Mouse (Mus musculus) cortical plate, adult 2 months (tissue): ENCODE results near the gene Arid3c. TPM values are rescaled to one million over a fixed set of nuclear protein-coding genes. Genes with fewer than 3 reads are reported as not detected.

Experiments
- H3K27ac ChIP-seq: fragments of 200-500 bp; 2 replicates; pipeline ENCODE4 v1.5.1; 2012; ENCODE audit warnings: low read length, control low read depth, inconsistent platforms; ENCODE audit not compliant: insufficient read depth
- H3K4me1 ChIP-seq: fragments of 200-500 bp; 2 replicates; pipeline ENCODE4 v1.6.1; 2011; ENCODE audit warnings: low read length; ENCODE audit not compliant: control insufficient read depth, insufficient read depth
- H3K4me3 ChIP-seq: fragments of 200-500 bp; 2 replicates; pipeline ENCODE4 v1.5.1; 2011; ENCODE audit warnings: mild to moderate bottlenecking, low read length, control low read depth; ENCODE audit not compliant: insufficient read depth
- CTCF ChIP-seq: fragments of 200-500 bp; IDR thresholded peaks from 2 replicates; pipeline ENCODE4 v1.5.1; 2011; ENCODE audit warnings: mild to moderate bottlenecking, control low read depth, low read length; ENCODE audit not compliant: insufficient read depth; ENCODE audit errors: extremely low read depth
- POLR2A ChIP-seq: fragments of 200-500 bp; IDR thresholded peaks from 2 replicates; pipeline ENCODE4 v1.6.1; 2011; ENCODE audit warnings: mild to moderate bottlenecking, low read length, control low read depth; ENCODE audit not compliant: insufficient read depth; ENCODE audit errors: extremely low read depth
- polyA plus RNA-seq: library from polyadenylated mRNA; depleted of rRNA; stranded (reverse); fragments of >200 nt; gene quantifications from 2 replicates; pipeline ENCODE4 v1.2.3, GENCODE M21; 2012

Gene Arid3c
- polyA plus RNA-seq, 1 experiment, result 0.46 TPM

DNA sequence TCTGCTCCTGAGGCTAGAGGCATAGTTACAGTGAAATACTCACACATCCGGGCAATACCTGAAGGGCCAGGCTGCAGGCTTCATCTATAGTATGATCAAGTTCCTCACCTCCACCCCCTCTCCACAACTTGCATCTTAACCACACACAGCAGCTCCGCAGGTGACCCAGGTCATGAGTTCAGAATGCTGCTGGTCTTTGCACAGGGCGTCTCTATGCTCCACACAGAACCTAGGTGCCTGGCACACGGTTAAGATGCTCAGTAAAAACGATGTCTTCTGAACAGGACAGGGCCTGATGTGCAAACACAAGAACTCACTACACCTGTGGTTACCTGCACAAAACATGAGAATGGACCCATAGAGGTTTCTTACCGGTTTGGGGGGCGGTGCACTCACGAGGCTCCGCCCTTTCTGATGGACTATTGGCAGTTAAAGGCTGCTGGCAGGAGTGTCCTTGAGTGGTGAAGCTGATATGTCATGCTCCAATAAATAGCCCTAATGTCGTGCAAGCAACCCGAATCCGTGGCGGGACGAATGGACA, 23.9 kb upstream of the Arid3c start, which contains the start of gene Galt:
Galt (plus strand) TSS at position 432 of the 541 bp plus-strand sequence.
- TF ChIP-seq POLR2A (0 out of 2 replicates have a peak, but pooled peaks have one; percentile 44), CTCF (no peak)
- peaks cover 10% of the 10 kb centered on the region for H3K4me1 ChIP-seq
- H3K27ac ChIP-seq, result peak within 1 kb of the TSS; percentile 90
- peak within 1 kb of the TSS; percentile 67 for H3K4me3 ChIP-seq

DNA sequence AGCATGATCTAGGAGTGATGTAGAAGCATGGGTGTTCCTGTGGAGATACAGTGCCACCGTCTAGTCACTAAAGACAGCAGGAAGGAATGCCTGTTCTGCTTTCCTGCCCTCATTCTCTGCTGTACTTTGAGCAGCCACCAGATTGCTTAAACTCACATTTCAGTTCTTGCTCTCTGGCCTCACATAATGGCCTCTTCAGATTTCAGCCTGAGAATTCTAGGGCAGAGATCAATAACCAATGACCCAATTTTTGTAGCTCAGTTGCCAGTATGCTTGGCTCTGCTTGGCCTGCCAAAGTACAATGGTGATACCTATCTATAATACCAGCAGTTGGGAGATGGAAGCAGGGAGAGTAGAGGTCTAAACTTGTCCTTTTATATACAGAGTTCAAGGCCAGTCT, 14.1 kb upstream of the Arid3c start:
- TF ChIP-seq CTCF (no peak), POLR2A (no peak)
- H3K4me3 ChIP-seq, result no peak overlapping the region
- H3K4me1 ChIP-seq, result no peaks in the 10 kb centered on the region
- H3K27ac ChIP-seq, result no peak overlapping the region

DNA sequence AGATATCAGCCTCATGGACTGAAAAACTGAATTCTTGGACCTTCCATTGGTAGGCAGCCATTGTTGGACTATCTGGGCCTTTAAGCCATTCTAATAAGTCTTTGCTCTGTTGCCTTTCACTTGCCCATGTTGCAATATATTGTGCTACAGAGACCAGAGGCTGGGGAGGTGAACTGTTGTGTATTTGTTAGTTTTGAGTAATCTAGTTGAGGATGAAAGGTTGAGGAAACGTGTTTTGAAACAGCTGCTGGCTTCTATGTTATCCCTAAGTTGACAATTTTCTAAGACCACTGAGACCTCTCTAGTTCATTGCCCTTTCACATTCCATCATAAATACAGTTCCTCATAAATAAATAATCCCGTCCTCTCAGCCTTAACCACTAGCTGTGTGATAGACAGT, 13.2 kb upstream of the Arid3c start:
- H3K4me1 ChIP-seq, result peaks cover 1% of the 10 kb centered on the region; the same call in 1 of the 2 replicates
- no peak overlapping the region for H3K27ac ChIP-seq
- H3K4me3 ChIP-seq, result no peak overlapping the region
- TF ChIP-seq CTCF, result no peak
- TF ChIP-seq POLR2A, result no peak

DNA sequence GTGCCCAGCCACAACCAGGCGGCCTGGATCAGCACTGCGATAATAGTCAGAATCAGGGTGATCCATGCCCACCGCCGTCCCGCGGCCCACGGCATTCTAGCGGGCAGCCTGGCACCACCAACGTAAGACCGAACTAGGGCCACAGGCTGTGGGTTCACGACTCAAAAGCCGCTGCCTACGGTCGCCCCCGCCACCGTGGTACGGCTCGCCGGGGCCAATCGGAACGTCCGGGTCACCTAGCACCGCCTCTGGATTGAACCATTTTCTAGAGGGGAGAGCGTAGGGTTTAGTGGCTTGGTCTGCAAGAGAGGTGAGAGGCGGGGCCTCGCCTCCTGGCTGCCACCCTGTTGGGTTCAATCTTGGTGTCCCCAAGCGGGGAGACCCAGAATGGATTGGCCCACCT, 10.2 kb upstream of the Arid3c start:
- Histone ChIP-seq H3K27ac (peak overlapping the region; percentile 84), H3K4me1 (peaks cover 1% of the 10 kb centered on the region; the same call in 1 of the 2 replicates), H3K4me3 (peak overlapping the region; percentile 76)
- TF ChIP-seq CTCF (no peak), POLR2A (peak; percentile 92)

DNA sequence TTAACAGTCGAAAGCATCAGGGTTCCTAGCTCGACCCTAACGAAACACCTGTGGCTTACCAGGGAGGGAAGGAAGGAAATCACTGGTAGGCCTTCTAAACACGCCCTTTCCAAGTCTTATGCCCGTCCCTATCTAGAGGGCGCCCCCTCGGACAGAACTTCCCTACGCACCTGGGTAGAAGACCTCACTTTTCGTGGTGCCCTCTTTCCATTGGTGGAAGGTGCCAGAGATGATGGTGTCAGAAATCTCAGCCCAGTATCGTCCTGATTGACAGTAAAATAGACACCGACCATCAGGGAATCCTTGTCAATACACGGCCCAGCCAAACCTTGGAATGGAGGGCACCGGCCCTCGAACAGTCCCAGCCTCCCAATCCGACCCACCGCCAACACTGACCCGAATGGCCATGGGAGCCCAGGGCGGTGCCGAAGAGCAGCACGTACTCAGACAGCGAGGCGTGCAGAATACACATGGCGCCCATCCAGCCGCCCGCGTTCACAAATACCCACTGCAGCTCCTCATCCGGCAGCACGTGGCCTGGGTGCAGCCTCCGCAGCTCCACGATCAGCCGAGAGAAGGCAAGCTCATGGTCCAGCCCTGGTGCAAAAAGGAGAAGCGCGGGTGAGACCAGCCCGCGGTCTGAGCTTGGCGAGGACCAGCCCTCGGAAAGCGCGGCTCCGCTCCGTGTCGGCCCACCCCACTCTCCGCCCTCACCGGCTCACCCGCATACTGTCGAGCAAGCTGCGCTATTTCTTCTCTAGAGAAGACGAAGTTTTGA, 9.6 kb upstream of the Arid3c start:
- H3K4me3 ChIP-seq, result peak overlapping the region; percentile 76
- TF ChIP-seq CTCF, result no peak
- no peak for TF ChIP-seq POLR2A
- H3K4me1 ChIP-seq, result peaks cover 1% of the 10 kb centered on the region; the same call in 1 of the 2 replicates
- H3K27ac ChIP-seq, result peak overlapping the region; percentile 84

DNA sequence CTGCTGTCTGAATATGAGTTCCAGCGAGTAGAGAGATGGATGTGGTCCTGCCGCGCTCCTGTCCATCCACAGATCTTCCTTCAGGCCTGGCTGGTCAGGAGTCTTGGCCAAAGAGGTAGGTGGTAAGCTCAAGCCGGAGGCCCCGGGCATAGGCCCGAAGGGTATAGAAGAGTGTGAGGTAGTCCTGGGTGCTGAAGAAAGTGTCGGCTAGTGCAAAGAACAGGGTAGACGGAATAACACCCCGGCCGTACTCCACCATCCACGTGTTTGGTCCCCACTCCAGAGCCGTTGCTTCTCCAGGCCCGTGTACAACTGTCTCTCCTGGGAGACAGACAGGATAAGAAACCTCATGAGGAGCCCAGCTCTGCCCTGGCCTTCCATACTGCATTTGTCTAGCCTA, 8.3 kb upstream of the Arid3c start:
- Histone ChIP-seq H3K4me3 (peak overlapping the region; percentile 76; the same call in 1 of the 2 replicates), H3K4me1 (peaks cover 1% of the 10 kb centered on the region; the same call in 1 of the 2 replicates), H3K27ac (no peak overlapping the region)
- TF ChIP-seq POLR2A (no peak), CTCF (no peak)

DNA sequence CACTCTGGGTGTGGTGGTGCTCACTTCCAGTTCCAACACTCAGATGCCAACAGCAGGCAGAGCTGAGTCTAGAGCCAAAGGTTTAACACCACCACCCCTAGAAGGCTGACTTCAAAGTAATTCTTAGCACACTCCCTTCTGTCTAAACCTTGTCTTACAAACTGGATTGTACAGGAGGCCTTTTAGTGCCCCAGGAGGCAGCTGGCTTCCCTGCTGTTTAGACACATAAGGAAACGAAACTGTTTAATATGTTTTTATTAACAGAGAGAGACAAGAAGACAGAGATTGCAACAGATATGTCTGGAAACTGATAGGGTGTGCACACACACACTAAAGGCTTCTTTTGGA, 7.3 kb upstream of the Arid3c start:
- Histone ChIP-seq H3K4me3 (no peak overlapping the region), H3K27ac (no peak overlapping the region), H3K4me1 (peaks cover 1% of the 10 kb centered on the region; the same call in 1 of the 2 replicates)
- no peak for TF ChIP-seq CTCF
- no peak for TF ChIP-seq POLR2A

DNA sequence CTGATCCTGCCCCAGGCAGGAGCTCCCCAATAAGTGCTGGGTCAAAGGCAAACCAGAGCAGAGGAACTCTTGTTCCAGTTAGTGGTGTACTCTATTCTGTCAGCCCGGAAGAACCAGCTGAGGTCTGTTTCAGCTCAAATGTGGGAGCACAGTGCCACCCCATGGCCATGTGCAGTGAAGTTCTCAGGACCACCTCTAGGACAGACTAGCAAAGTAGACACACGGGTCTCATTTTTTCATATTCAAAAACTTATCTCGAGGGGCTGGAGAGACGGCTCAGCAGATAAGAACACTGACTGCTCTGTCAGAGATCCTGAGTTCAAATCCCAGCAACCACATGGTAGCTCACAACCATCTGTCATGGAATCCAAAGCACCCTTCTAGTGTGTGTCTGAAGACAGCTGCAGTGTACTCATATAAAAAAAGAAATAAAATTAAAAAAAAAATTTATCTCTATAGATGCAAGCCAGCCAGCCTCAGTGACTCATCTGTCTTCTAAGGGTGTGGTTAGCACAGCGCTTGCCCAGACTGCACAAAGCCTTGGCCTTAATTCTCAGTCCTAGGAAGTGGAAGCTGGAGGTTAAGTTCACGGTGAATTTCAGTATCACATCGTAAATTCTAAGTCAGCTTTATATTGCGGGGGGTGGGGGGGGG, 6.8 kb upstream of the Arid3c start:
- TF ChIP-seq CTCF, result peak; percentile 91
- no peak; the same call in 1 of the 2 replicates for TF ChIP-seq POLR2A
- peaks cover 1% of the 10 kb centered on the region; the same call in 1 of the 2 replicates for H3K4me1 ChIP-seq
- no peak overlapping the region for H3K4me3 ChIP-seq
- no peak overlapping the region for H3K27ac ChIP-seq

DNA sequence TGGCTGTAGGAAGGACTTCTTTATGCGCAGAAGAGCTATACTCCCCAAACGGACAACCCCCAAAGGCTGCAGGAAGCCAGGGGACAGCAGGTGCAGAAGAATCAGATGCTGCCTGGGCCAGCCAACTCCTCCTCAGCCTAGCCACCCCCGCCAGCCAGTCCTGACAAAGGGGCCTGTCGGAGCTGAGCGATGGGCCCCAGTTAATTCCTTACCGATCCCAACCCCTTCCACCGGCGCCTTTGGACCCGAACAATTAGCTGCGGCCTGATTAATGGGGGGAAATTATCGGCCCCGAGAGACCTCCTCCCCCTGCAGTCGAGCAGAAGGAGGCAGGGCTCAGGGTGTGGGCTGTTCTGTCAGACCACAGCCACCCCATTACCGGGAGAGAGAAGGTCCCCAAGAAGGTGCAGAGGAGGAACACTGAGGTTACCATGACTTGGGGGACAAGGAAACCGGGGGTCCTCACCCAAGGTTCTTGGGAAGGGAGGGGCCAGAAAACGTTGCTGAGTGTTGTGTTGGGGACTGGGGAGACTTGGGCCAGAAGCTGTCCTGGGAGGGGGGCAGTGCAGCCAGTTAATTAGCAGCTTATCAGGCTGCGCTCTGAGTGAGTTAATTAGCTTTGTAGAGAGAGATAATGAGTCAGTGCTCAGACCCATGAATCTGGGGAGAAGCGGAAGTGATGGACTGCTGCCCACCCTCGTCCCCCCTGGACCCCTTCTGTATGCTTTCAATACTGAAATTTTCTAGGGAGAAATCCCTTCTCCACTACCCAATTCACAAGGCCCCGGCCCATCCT, 3.9 kb downstream of the Arid3c start:
- TF ChIP-seq POLR2A (no peak), CTCF (no peak)
- H3K4me1 ChIP-seq, result peaks cover 2% of the 10 kb centered on the region; the same call in 1 of the 2 replicates
- no peak overlapping the region for H3K4me3 ChIP-seq
- no peak overlapping the region for H3K27ac ChIP-seq
